8 mouse cellular contexts compared by ENCODE assay signal in genomic region chr11:100694926-100695325, GRCm38 (mm10). TPM values are rescaled to one million over a fixed set of nuclear protein-coding genes. Genes with fewer than 3 reads are reported as not detected.
DNase-seq lines count a peak whose midpoint lies in the region; ATAC-seq and TF ChIP-seq lines count a peak whose summit lies in the region.

No protein-coding gene starts in this region.

- H3K27me3 ChIP-seq in forebrain, embryonic 10.5 days (ENCODE audit: poor library complexity, severe bottlenecking) = peaks cover 43% of the 10 kb centered on the region
- peaks cover 11% of the 10 kb centered on the region; the same call in 1 of the 2 replicates for H3K27me3 ChIP-seq in forebrain, embryonic 15.5 days
- H3K27me3 ChIP-seq in C2C12 (ENCODE audit: control insufficient read depth, insufficient read depth, insufficient read length) = no peaks in the 10 kb centered on the region
- H3K27me3 ChIP-seq in midbrain, embryonic 13.5 days = peaks cover 31% of the 10 kb centered on the region
- H3K27me3 ChIP-seq in stomach, embryonic 16.5 days (ENCODE audit: control insufficient read depth, insufficient read depth, low read length) = peaks cover 8% of the 10 kb centered on the region; the same call in 1 of the 2 replicates

- peak; percentile 90 for TF ChIP-seq CTCF in C2C12 (IDR thresholded peaks at IDR 0.05; ENCODE audit: control insufficient read depth, insufficient read depth, insufficient read length)

- H3K4me2 ChIP-seq in forebrain, embryonic 15.5 days (replicated peaks) = no peak overlapping the region
- no peak overlapping the region for H3K4me2 ChIP-seq in midbrain, embryonic 13.5 days (replicated peaks)
- H3K4me2 ChIP-seq in stomach, embryonic 16.5 days (ENCODE audit: low read depth, low read length) = no peak overlapping the region

- ATAC-seq in forebrain, embryonic 15.5 days (replicated peaks) = no peak
- peak; percentile 60; the same call in 1 of the 2 replicates for ATAC-seq in midbrain, embryonic 13.5 days
- ATAC-seq in stomach, embryonic 16.5 days (ENCODE audit: insufficient read depth, low FRiP score) = peak; percentile 63; the same call in 1 of the 2 replicates

- no peaks in the 10 kb centered on the region for H3K36me3 ChIP-seq in forebrain, embryonic 10.5 days (replicated peaks)
- no peaks in the 10 kb centered on the region for H3K36me3 ChIP-seq in forebrain, embryonic 15.5 days
- no peaks in the 10 kb centered on the region for H3K36me3 ChIP-seq in C2C12 (ENCODE audit: control insufficient read depth, insufficient read depth)
- H3K36me3 ChIP-seq in midbrain, embryonic 13.5 days = no peaks in the 10 kb centered on the region
- no peaks in the 10 kb centered on the region for H3K36me3 ChIP-seq in stomach, embryonic 16.5 days (ENCODE audit: control insufficient read depth, insufficient read depth, low read length)

- DNase-seq in forebrain, embryonic 10.5 days (ENCODE audit: extremely low spot score, low spot score) = peak; percentile 74
- peak; percentile 56 for DNase-seq in c-Kit-positive CD71-negative TER-119-negative erythroid progenitor cells, embryonic 14.5 days (ENCODE audit: low read depth)
- DNase-seq in gastrocnemius, postnatal 10 days = peak; percentile 86
- peak; percentile 90 to 91 for DNase-seq in layer of hippocampus, postnatal 10 days (ENCODE audit: low spot score in 2 of 2)

- H3K4me1 ChIP-seq in forebrain, embryonic 10.5 days = peaks cover 19% of the 10 kb centered on the region
- peaks cover 8% of the 10 kb centered on the region for H3K4me1 ChIP-seq in forebrain, embryonic 15.5 days
- peaks cover 14% of the 10 kb centered on the region for H3K4me1 ChIP-seq in midbrain, embryonic 13.5 days (replicated peaks)
- peaks cover 4% of the 10 kb centered on the region; the same call in 1 of the 2 replicates for H3K4me1 ChIP-seq in stomach, embryonic 16.5 days (ENCODE audit: control insufficient read depth, insufficient read depth, low read length)

- H3K79me2 ChIP-seq in C2C12 (ENCODE audit: control insufficient read depth, insufficient read depth) = no peaks in the 10 kb centered on the region

- H3K9ac ChIP-seq in forebrain, embryonic 15.5 days (replicated peaks) = no peak overlapping the region
- no peak overlapping the region for H3K9ac ChIP-seq in midbrain, embryonic 13.5 days (replicated peaks)
- no peak overlapping the region for H3K9ac ChIP-seq in stomach, embryonic 16.5 days (ENCODE audit: low read length)

- H3K4me3 ChIP-seq in forebrain, embryonic 10.5 days = no peak overlapping the region
- H3K4me3 ChIP-seq in forebrain, embryonic 15.5 days = no peak overlapping the region
- no peak overlapping the region for H3K4me3 ChIP-seq in C2C12 (ENCODE audit: insufficient read depth, poor library complexity, severe bottlenecking)
- H3K4me3 ChIP-seq in midbrain, embryonic 13.5 days (replicated peaks) = no peak overlapping the region
- H3K4me3 ChIP-seq in stomach, embryonic 16.5 days (replicated peaks; ENCODE audit: low read length) = no peak overlapping the region

- 38% methylated on average over 5 of the region's 5 CpGs for WGBS in forebrain, embryonic 10.5 days
- WGBS in forebrain, embryonic 15.5 days = 38% methylated on average over 5 of the region's 5 CpGs
- WGBS in midbrain, embryonic 13.5 days = 38% methylated on average over 5 of the region's 5 CpGs
- 35% methylated on average over 5 of the region's 5 CpGs for WGBS in stomach, embryonic 16.5 days

- no peaks in the 10 kb centered on the region for H3K9me3 ChIP-seq in forebrain, embryonic 10.5 days
- H3K9me3 ChIP-seq in forebrain, embryonic 15.5 days = no peaks in the 10 kb centered on the region
- no peaks in the 10 kb centered on the region for H3K9me3 ChIP-seq in midbrain, embryonic 13.5 days
- no peaks in the 10 kb centered on the region for H3K9me3 ChIP-seq in stomach, embryonic 16.5 days (replicated peaks; ENCODE audit: control insufficient read depth, low read length)

- H3K79me3 ChIP-seq in C2C12 (ENCODE audit: low read depth) = no peaks in the 10 kb centered on the region

- H3ac ChIP-seq in C2C12 (ENCODE audit: control insufficient read depth, insufficient read length, low read depth) = no peak overlapping the region

- H3K27ac ChIP-seq in forebrain, embryonic 10.5 days = no peak overlapping the region
- no peak overlapping the region for H3K27ac ChIP-seq in forebrain, embryonic 15.5 days (replicated peaks)
- no peak overlapping the region for H3K27ac ChIP-seq in midbrain, embryonic 13.5 days
- no peak overlapping the region for H3K27ac ChIP-seq in stomach, embryonic 16.5 days (ENCODE audit: low read length)

TF ChIP-seq in C2C12, 6 proteins besides CTCF, POLR2A, EP300 and RAD21:
- TF ChIP-seq MAX (IDR thresholded peaks at IDR 0.05) = no peak
- TF ChIP-seq FOSL1 (IDR thresholded peaks at IDR 0.05; ENCODE audit: insufficient read depth, low read length, poor library complexity, severe bottlenecking) = no peak
- TF ChIP-seq MYOG (IDR thresholded peaks at IDR 0.05; ENCODE audit: control insufficient read depth, extremely low read depth, insufficient read length) = no peak
- TF ChIP-seq USF1 (IDR thresholded peaks at IDR 0.05; ENCODE audit: low read depth) = no peak
- TF ChIP-seq CEBPB (IDR thresholded peaks at IDR 0.05; ENCODE audit: low read depth) = no peak
- TF ChIP-seq MYOD1 (IDR thresholded peaks at IDR 0.05; ENCODE audit: control insufficient read depth, insufficient read length, low read depth) = no peak

RNA-seq across cellular contexts. Expression of gene Zfp385c, which starts 2.7 kb away (rescaled TPM):
- 0.28 and 0.41 TPM in 2 replicates for polyA plus RNA-seq in forebrain, embryonic 10.5 days (2016; fragmentation: Nextera tagmentation; extraction: Ambion mirVana)
- 0.23 and 0.31 TPM in 2 replicates for polyA plus RNA-seq in forebrain, embryonic 15.5 days (2015; fragmentation: Nextera tagmentation; extraction: Ambion mirVana)
- polyA plus RNA-seq in C2C12 (2012; fragmentation: generic; extraction: Trizol) = not detected
- total RNA-seq in gastrocnemius, postnatal 10 days (2021) = 1 to 10 TPM in 1 of 2 experiments, under 1 TPM in 1; 0.70 to 1.1 TPM
- under 1 TPM; 0.54 to 0.57 TPM for total RNA-seq in layer of hippocampus, postnatal 10 days (2021)
- 0.45 and 0.70 TPM in 2 replicates for polyA plus RNA-seq in midbrain, embryonic 13.5 days (2015; fragmentation: Nextera tagmentation; extraction: Ambion mirVana)
- 0.19 and 0.27 TPM in 2 replicates for polyA plus RNA-seq in stomach, embryonic 16.5 days (2015; fragmentation: Nextera tagmentation; extraction: Ambion mirVana)

RNA-seq across cellular contexts. Expression of gene Dhx58, which starts 9.1 kb away (rescaled TPM):
- 3.1 and 3.8 TPM in 2 replicates for polyA plus RNA-seq in forebrain, embryonic 10.5 days (2016; fragmentation: Nextera tagmentation; extraction: Ambion mirVana)
- 1.4 and 2.4 TPM in 2 replicates for polyA plus RNA-seq in forebrain, embryonic 15.5 days (2015; fragmentation: Nextera tagmentation; extraction: Ambion mirVana)
- 0.64 TPM for polyA plus RNA-seq in C2C12 (2012; fragmentation: generic; extraction: Trizol)
- total RNA-seq in gastrocnemius, postnatal 10 days (2021) = under 1 TPM; 0.45 to 0.52 TPM
- total RNA-seq in layer of hippocampus, postnatal 10 days (2021) = 1 to 10 TPM; 1.2 to 1.9 TPM
- 2.5 and 2.6 TPM in 2 replicates for polyA plus RNA-seq in midbrain, embryonic 13.5 days (2015; fragmentation: Nextera tagmentation; extraction: Ambion mirVana)
- polyA plus RNA-seq in stomach, embryonic 16.5 days (2015; fragmentation: Nextera tagmentation; extraction: Ambion mirVana) = 2.8 and 3.6 TPM in 2 replicates

RNA-seq across cellular contexts. Expression of gene Kat2a, which starts 17.3 kb away (rescaled TPM):
- 76.3 and 78.5 TPM in 2 replicates for polyA plus RNA-seq in forebrain, embryonic 10.5 days (2016; fragmentation: Nextera tagmentation; extraction: Ambion mirVana)
- 53.1 and 54.4 TPM in 2 replicates for polyA plus RNA-seq in forebrain, embryonic 15.5 days (2015; fragmentation: Nextera tagmentation; extraction: Ambion mirVana)
- 50.3 TPM for polyA plus RNA-seq in C2C12 (2012; fragmentation: generic; extraction: Trizol)
- total RNA-seq in gastrocnemius, postnatal 10 days (2021) = 10 to 100 TPM; 13.4 to 18.4 TPM
- 10 to 100 TPM; 61.6 to 66.2 TPM for total RNA-seq in layer of hippocampus, postnatal 10 days (2021)
- 44.5 and 47.7 TPM in 2 replicates for polyA plus RNA-seq in midbrain, embryonic 13.5 days (2015; fragmentation: Nextera tagmentation; extraction: Ambion mirVana)
- polyA plus RNA-seq in stomach, embryonic 16.5 days (2015; fragmentation: Nextera tagmentation; extraction: Ambion mirVana) = 40.6 and 41.5 TPM in 2 replicates

RNA-seq across cellular contexts. Expression of gene Hspb9, which starts 18.7 kb away (rescaled TPM):
- polyA plus RNA-seq in forebrain, embryonic 10.5 days (2016; fragmentation: Nextera tagmentation; extraction: Ambion mirVana) = 0.24 and 0.30 TPM in 2 replicates
- 0.24 and 0.41 TPM in 2 replicates for polyA plus RNA-seq in forebrain, embryonic 15.5 days (2015; fragmentation: Nextera tagmentation; extraction: Ambion mirVana)
- polyA plus RNA-seq in C2C12 (2012; fragmentation: generic; extraction: Trizol) = 0.68 TPM
- not detected for total RNA-seq in gastrocnemius, postnatal 10 days (2021)
- total RNA-seq in layer of hippocampus, postnatal 10 days (2021) = not detected
- 0.26 TPM in 1 of 2 replicates, not detected in the other for polyA plus RNA-seq in midbrain, embryonic 13.5 days (2015; fragmentation: Nextera tagmentation; extraction: Ambion mirVana)
- polyA plus RNA-seq in stomach, embryonic 16.5 days (2015; fragmentation: Nextera tagmentation; extraction: Ambion mirVana) = 0.36 TPM in 1 of 2 replicates, not detected in the other

RNA-seq across cellular contexts. Expression of gene Rab5c, which starts 43.1 kb away (rescaled TPM):
- 13.2 and 14.9 TPM in 2 replicates for polyA plus RNA-seq in forebrain, embryonic 10.5 days (2016; fragmentation: Nextera tagmentation; extraction: Ambion mirVana)
- polyA plus RNA-seq in forebrain, embryonic 15.5 days (2015; fragmentation: Nextera tagmentation; extraction: Ambion mirVana) = 30.3 and 31.6 TPM in 2 replicates
- polyA plus RNA-seq in C2C12 (2012; fragmentation: generic; extraction: Trizol) = 136 TPM
- 10 to 100 TPM; 63.0 to 64.7 TPM for total RNA-seq in gastrocnemius, postnatal 10 days (2021)
- total RNA-seq in layer of hippocampus, postnatal 10 days (2021) = 100 to 1,000 TPM; 152 to 165 TPM
- polyA plus RNA-seq in midbrain, embryonic 13.5 days (2015; fragmentation: Nextera tagmentation; extraction: Ambion mirVana) = 27.4 and 29.5 TPM in 2 replicates
- polyA plus RNA-seq in stomach, embryonic 16.5 days (2015; fragmentation: Nextera tagmentation; extraction: Ambion mirVana) = 33.2 and 33.9 TPM in 2 replicates
